Mouse (Mus musculus) right cerebral cortex, postnatal 10 days (tissue): Measurements from ENCODE around the gene Spata21.

Source experiments
- DNase-seq, 2 experiments: peaks; one replicate each; pipeline ENCODE4 v3.0.0; 2021; ENCODE audit warnings: low spot score in 2 of 2

The Spata21 gene

DNA sequence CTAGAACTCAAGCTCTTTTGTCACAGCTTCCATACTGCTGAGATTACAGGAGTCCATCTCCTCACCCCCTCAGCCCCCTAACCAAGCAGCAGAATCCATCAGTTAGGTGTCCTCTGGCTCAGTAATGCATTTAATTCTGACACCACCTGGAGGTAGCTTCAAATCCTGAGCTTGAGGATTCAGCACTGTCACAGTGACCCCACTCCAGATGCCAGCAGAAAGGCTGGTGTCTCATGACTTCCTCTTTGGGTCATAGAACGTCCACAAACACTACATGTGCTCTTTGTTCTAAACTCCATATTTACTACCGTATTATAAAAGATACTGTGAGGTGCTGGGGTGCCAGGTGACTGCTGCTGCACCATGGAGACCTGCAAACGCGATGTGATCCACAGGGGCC is 69.4 kb downstream of the Spata21 start:
- DNase-seq, result no peak

DNA sequence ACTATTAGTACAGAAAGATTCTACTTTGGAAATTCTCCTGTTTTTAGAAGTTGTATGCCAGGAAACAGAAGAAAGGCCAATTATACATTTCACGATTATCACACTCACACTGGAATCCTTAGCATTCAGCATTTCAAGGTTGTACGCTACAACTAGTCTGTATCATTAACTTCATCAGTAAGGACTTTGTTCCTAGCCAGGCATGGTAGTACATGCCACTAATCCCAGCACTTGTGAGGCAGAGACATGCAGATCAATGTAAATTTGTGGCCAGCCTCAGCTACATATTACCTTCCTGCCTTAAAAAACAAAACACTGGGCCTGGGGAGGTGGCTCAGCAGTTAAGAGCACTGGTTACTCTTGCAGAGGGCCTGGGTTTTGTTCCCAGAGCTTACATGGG is 70.5 kb downstream of the Spata21 start:
- DNase-seq, result no peak

DNA sequence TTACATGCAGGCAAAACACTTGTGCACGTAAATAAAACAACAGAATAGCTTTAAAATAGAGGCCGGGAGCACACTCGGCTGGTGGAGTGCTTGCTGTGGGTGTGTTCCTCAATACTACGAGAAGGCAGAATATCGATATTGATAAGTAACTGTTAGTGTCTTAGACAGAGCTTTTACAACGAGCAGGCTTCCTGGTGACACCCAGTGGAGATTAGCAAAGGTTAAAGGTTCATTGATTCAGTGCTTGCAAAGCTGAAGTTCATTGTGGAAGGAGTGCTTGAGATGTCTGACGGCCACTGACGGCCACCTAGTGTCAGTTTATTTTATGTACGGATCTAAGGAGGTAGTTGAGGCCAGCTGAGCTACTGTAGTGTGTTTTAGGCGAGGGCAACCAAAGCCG is 71.0 kb downstream of the Spata21 start:
- no peak for DNase-seq

DNA sequence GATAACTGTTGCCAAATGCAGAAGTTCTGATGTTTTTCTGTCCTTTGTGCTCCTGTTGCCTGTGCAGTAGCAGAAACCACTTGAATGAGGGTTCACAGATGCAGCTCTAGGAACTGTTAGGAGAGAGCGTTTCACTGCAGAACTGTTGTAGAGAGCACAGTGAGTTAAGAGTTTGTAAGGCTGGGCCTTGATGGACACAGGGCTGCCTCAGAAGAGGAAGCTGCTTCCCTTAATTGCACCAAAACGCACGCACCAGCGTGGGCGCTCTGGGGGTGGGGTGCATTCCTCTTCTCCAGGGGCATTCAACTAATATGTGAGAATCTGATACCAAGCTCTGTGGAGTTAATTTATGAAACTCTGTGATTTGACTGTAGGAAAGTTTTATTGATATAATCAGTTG is 71.5 kb downstream of the Spata21 start:
- DNase-seq, result no peak

DNA sequence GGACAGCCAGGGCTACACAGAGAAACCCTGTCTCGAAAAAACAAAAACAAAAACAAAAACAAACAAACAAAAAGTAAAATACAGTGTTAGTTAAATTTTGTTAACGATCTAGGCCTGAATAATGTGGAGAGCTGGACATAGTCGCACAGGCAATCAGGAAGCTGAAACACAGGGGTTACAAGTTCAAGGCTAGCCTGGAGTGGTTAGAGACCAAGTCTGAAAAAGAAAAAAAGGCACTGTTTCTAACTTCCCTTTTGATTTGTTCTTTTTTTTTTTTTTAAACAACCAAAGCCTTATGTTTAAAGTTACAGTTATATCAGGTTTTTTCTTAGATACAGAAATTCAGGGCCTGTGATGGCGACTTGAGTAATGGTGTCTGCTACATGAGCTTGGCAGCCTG is 72.1 kb downstream of the Spata21 start:
- no peak for DNase-seq

DNA sequence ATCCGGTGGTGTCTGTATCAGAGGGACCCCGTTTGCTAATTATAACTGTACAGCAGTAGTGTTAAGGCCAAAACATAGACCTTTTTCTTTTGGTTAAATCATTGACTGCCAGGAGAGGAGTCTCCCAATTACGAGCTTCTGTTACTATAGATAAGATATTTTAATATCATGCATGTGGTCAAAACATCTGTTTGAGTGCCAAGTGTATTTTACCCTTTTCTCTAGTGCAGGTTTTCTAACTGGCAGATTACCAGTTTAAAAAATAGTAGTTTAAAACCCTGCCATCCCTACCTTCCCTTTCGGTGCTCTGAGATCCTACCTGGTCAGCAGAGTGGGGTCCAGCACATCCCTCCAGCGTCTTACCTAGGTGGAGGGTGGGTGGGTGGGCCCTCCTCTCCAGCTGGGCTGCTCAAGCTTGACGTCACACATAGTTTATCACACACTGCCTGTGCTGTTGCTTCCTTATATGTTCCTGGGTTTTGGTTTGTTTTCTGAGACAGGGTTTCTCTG is 73.6 kb downstream of the Spata21 start:
- no peak for DNase-seq
